5 mouse cellular contexts compared by ENCODE assay signal in the genomic region with DNA sequence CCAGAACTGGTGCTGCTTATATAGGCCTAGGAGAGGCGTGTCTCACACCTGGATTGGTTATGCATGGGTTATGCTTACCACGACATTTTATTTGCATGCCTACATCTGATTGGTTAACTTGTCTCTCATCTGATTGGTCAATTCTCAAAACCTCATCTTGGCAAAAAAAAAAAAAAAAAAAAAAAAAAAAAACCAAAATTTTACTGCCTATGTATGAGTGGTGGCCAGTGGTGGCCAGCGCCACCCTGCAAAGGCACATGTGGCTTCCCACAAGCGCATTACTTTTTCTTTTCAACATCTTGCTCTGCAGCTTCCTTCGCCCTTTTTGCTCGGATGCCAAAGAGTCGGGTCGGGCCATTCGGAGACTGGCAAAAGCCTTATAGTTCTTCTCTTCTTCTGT. TPM values are rescaled to one million over a fixed set of nuclear protein-coding genes. Genes with fewer than 3 reads are reported as not detected.
"Had no signal": no experiment of that assay in that cellular context is flagged by ENCODE, and none has a peak within 500 bp of the region (broad histone marks: within the 10 kb centered on the region; RNA-seq: fewer than 3 reads in every experiment).

No protein-coding gene starts in this region.

RNA-seq across cellular contexts. Expression of gene Creg2, which starts 54.1 kb away (rescaled TPM):
- total RNA-seq: common myeloid progenitor, adult 5-6 weeks; gastrocnemius, postnatal 36 days; granulocyte monocyte progenitor cell, adult 5-6 weeks had no signal
- polyA plus RNA-seq: erythroblast, embryonic 14.5 days; heart, adult 2 months had no signal
